Mouse (Mus musculus) T-helper 17 cell (primary cell): ENCODE measurements around the gene Ttll3.

Source experiments
- in situ Hi-C, 2 experiments: fragments of 300-600 bp; cut with MboI, MseI; formaldehyde crosslinking; loops; 1 replicate in 1 of 2; 2 replicates in 1 of 2; pipeline ENCODE4 v1.15.1; 2025; ENCODE audit warnings: high pct_unique_total_duplicates in 2 of 2

The Ttll3 gene

GRCm38 (mm10) chr6:113418441-113419198, 29.6 kb downstream of the Ttll3 start:
- in situ Hi-C loops, result no loop called here

GRCm38 (mm10) chr6:113419199-113419587, 30.1 kb downstream of the Ttll3 start, which contains the start of gene Rpusd3:
Gene Rpusd3 (minus strand): TSS chr6:113419340.
- in situ Hi-C loops, result no loop called here

- in situ Hi-C loops, result loop anchor here in 1 of 2 experiments (5.0 kb wide), 1 partner anchor 49 kb away; the partner anchor contains the start of gene Il17rc
These were observed 33.9 kb downstream of the Ttll3 start for GRCm38 (mm10) chr6:113423000-113423399.

GRCm38 (mm10) chr6:113424187-113424586, 35.1 kb downstream of the Ttll3 start:
- in situ Hi-C loops, result loop anchor here in 1 of 2 experiments (5.0 kb wide), 1 partner anchor 48 kb away; the partner anchor contains the start of gene Il17rc

- in situ Hi-C loops, result no loop called here
These were observed 37.6 kb downstream of the Ttll3 start for GRCm38 (mm10) chr6:113426696-113427095.

- in situ Hi-C loops, result no loop called here
These were observed 38.3 kb downstream of the Ttll3 start for GRCm38 (mm10) chr6:113427397-113427796.

- in situ Hi-C loops, result no loop called here
These were observed 38.9 kb downstream of the Ttll3 start for GRCm38 (mm10) chr6:113428006-113428405.

GRCm38 (mm10) chr6:113429965-113430364, 40.9 kb downstream of the Ttll3 start:
- in situ Hi-C loops, result no loop called here

- in situ Hi-C loops, result no loop called here
These were observed 41.8 kb downstream of the Ttll3 start for GRCm38 (mm10) chr6:113430846-113431245.

- in situ Hi-C loops, result no loop called here
These were observed 42.7 kb downstream of the Ttll3 start for GRCm38 (mm10) chr6:113431801-113432200.

GRCm38 (mm10) chr6:113433661-113434060, 44.6 kb downstream of the Ttll3 start:
- in situ Hi-C loops, result no loop called here

- in situ Hi-C loops, result no loop called here
These were observed 45.6 kb downstream of the Ttll3 start for GRCm38 (mm10) chr6:113434691-113435090.

GRCm38 (mm10) chr6:113435664-113436205, 46.7 kb downstream of the Ttll3 start, which contains the start of gene Cidec:
Gene Cidec (minus strand): TSS chr6:113435760.
- in situ Hi-C loops, result no loop called here

GRCm38 (mm10) chr6:113437135-113437534, 48.1 kb downstream of the Ttll3 start:
- in situ Hi-C loops, result no loop called here

- in situ Hi-C loops, result no loop called here
These were observed 49.8 kb downstream of the Ttll3 start for GRCm38 (mm10) chr6:113438721-113439430.

GRCm38 (mm10) chr6:113440686-113441085, 51.6 kb downstream of the Ttll3 start:
- in situ Hi-C loops, result loop anchor here in 1 of 2 experiments (5.0 kb wide), 2 partner anchors 87 to 632 kb away; no protein-coding TSS in a partner anchor

GRCm38 (mm10) chr6:113441147-113441680, 52.2 kb downstream of the Ttll3 start:
- in situ Hi-C loops, result loop anchor here in 1 of 2 experiments (5.0 kb wide), 2 partner anchors 86 to 631 kb away; no protein-coding TSS in a partner anchor

- in situ Hi-C loops, result loop anchor here in 1 of 2 experiments (5.0 kb wide), 2 partner anchors 85 to 630 kb away; no protein-coding TSS in a partner anchor
These were observed 53.0 kb downstream of the Ttll3 start for GRCm38 (mm10) chr6:113442087-113442441.

- in situ Hi-C loops, result loop anchor here in 1 of 2 experiments (5.0 kb wide), 2 partner anchors 85 to 630 kb away; no protein-coding TSS in a partner anchor
These were observed 53.5 kb downstream of the Ttll3 start, which contains the start of gene Jagn1 for GRCm38 (mm10) chr6:113442442-113443090. Gene Jagn1 (plus strand): TSS chr6:113442569.

- in situ Hi-C loops, result loop anchor here in 1 of 2 experiments (5.0 kb wide), 2 partner anchors 84 to 629 kb away; no protein-coding TSS in a partner anchor
These were observed 54.0 kb downstream of the Ttll3 start for GRCm38 (mm10) chr6:113443091-113443490.
